Mouse (Mus musculus) small intestine, adult 2 months (tissue): ENCODE results near the gene Anxa8. TPM values are rescaled to one million over a fixed set of nuclear protein-coding genes. Genes with fewer than 3 reads are reported as not detected.

Experiments used
- H3K27ac ChIP-seq: fragments of 200-500 bp; 2 replicates; pipeline ENCODE4 v1.5.1; 2012; ENCODE audit warnings: low read depth, low read length, control low read depth, inconsistent platforms; ENCODE audit not compliant: insufficient read depth
- H3K27me3 ChIP-seq: fragments of 200-500 bp; 2 replicates; pipeline ENCODE4 v1.6.1; 2012; ENCODE audit warnings: mild to moderate bottlenecking, moderate library complexity, low read length, inconsistent platforms; ENCODE audit not compliant: control insufficient read depth, insufficient read depth
- H3K36me3 ChIP-seq: fragments of 200-500 bp; 2 replicates; pipeline ENCODE4 v1.6.1; 2012; ENCODE audit warnings: mild to moderate bottlenecking, low read length, control low read depth, inconsistent platforms; ENCODE audit not compliant: control insufficient read depth, insufficient read depth
- H3K4me1 ChIP-seq: fragments of 200-500 bp; 2 replicates; pipeline ENCODE4 v1.6.1; 2012; ENCODE audit warnings: low read length, inconsistent platforms, mixed read lengths; ENCODE audit not compliant: control insufficient read depth, insufficient read depth, insufficient read length
- H3K4me3 ChIP-seq: fragments of 200-500 bp; 2 replicates; pipeline ENCODE4 v1.5.1; 2012; ENCODE audit warnings: low read depth, mild to moderate bottlenecking, control low read depth, inconsistent platforms, low read length, moderate library complexity
- CTCF ChIP-seq: fragments of 200-500 bp; IDR thresholded peaks from 2 replicates; pipeline ENCODE4 v1.5.1; 2012; ENCODE audit warnings: low read depth, mild to moderate bottlenecking, control low read depth, inconsistent platforms, low read length, moderate library complexity, mixed read lengths; ENCODE audit not compliant: insufficient replicate concordance, insufficient read length; ENCODE audit errors: extremely low read depth
- POLR2A ChIP-seq: fragments of 200-500 bp; IDR thresholded peaks from 2 replicates; pipeline ENCODE4 v1.6.1; 2012; ENCODE audit warnings: low read depth, mild to moderate bottlenecking, control low read depth, inconsistent platforms, low read length, moderate library complexity
- WGBS: fragments of 180-500 bp; shearing (Covaris S2); methylation state at CpG from one replicate; pipeline ENCODE4 v1.1.7; 2018; 5-methylcytosine and 5-hydroxymethylcytosine counted together
- polyA plus RNA-seq: library from polyadenylated mRNA; depleted of rRNA; stranded (reverse); fragments of >200 nt; gene quantifications from 2 replicates; pipeline ENCODE4 v1.2.3, GENCODE M21; 2012

Anxa8 gene
- polyA plus RNA-seq, 1 experiment, result 0.11 TPM

DNA sequence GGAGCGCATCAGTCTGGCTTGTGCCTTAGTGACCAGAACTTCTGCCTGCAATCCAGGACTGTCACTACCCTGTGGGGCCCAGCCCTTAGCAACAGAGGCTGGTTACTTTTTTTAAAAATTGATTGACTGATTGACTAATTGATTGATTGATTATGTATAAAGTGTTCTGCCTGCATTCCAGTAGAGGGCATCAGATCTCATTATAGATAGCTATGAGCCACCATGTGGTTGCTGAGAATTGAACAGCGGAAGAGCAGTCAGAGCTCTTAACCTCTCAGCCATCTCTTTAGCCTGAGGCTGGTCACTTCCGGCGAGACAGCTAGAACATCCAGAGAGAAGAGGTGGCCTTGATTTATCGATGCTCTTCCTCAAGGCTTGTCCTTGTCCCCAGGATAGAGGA, 8.6 kb upstream of the Anxa8 start:
- no peaks in the 10 kb centered on the region for H3K27me3 ChIP-seq
- TF ChIP-seq POLR2A, result no peak
- no peak for TF ChIP-seq CTCF
- no peak overlapping the region for H3K27ac ChIP-seq
- peaks cover 3% of the 10 kb centered on the region; the same call in 1 of the 2 replicates for H3K4me1 ChIP-seq
- WGBS, result 78% methylated on average over 5 of the region's 5 CpGs
- H3K4me3 ChIP-seq, result no peak overlapping the region
- H3K36me3 ChIP-seq, result no peaks in the 10 kb centered on the region

- Histone ChIP-seq H3K27me3 (no peaks in the 10 kb centered on the region), H3K4me1 (peaks cover 3% of the 10 kb centered on the region; the same call in 1 of the 2 replicates), H3K27ac (no peak overlapping the region), H3K36me3 (no peaks in the 10 kb centered on the region), H3K4me3 (no peak overlapping the region)
- 43% methylated on average over 4 of the region's 4 CpGs for WGBS
- TF ChIP-seq CTCF (no peak), POLR2A (no peak)
Measured at GRCm38 (mm10) chr14:34078293-34078692, 7.5 kb upstream of the Anxa8 start.

DNA sequence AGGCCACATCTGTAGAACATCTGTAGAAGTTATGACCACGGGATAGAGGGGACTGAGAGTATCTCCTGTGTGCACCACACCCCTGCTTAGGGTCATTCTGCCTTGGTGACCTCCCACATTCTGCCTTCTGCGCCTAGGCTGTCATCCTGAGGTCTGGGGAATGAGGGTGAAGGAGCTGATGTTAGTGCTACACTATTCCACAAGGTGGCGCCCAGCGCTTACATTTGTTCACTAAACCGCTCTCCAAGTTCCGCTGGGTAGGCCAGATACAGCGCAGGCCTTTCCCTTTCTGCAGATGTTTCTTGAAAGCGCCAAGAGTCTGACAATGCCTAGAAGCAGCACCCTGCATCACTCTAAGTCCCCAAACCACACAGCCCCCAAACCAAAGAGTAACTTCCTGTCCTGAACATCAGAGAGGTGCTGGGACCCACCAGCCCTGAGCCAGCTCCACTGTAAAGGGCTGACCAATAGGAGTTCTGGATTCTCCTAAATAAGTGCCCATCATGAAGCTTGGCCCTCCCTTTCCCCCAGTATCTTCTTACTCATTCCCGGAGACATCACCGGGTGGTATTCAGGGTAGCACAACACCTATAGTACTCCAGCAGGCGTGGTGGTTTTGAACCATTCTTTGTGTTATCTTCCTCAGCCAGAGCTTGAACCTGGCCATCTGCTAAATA, 5.3 kb upstream of the Anxa8 start:
- Histone ChIP-seq H3K4me1 (peaks cover under 1% of the 10 kb centered on the region; the same call in 1 of the 2 replicates), H3K36me3 (no peaks in the 10 kb centered on the region), H3K27ac (no peak overlapping the region), H3K27me3 (no peaks in the 10 kb centered on the region), H3K4me3 (no peak overlapping the region)
- WGBS, result 14% methylated on average over 11 of the region's 11 CpGs
- TF ChIP-seq POLR2A (no peak), CTCF (peak; percentile 80; the same call in 1 of the 2 replicates)

DNA sequence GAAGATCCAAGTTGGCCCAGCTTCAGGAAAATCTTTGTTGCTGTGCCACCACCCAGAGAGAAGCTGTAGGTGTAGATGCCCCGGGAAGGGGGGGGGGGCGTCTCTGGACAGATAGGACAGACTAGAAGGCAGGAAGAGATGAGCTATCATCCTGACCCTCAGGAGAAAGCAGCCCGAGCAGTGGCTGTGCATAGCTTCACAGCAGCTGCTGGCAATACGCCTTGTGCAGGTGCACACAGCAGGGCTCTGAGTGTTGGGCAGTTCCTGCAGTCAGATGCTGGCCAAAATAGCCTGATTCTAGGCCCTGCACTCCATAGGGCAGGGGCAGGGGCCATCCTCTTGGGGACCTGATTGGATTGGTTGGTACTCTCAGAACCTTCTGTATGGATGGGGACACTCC, 1.0 kb downstream of the Anxa8 start:
- TF ChIP-seq CTCF (no peak), POLR2A (no peak)
- H3K36me3 ChIP-seq, result no peaks in the 10 kb centered on the region
- H3K4me3 ChIP-seq, result no peak overlapping the region
- H3K27me3 ChIP-seq, result no peaks in the 10 kb centered on the region
- 46% methylated on average over 4 of the region's 4 CpGs for WGBS
- no peaks in the 10 kb centered on the region for H3K4me1 ChIP-seq
- no peak overlapping the region for H3K27ac ChIP-seq

DNA sequence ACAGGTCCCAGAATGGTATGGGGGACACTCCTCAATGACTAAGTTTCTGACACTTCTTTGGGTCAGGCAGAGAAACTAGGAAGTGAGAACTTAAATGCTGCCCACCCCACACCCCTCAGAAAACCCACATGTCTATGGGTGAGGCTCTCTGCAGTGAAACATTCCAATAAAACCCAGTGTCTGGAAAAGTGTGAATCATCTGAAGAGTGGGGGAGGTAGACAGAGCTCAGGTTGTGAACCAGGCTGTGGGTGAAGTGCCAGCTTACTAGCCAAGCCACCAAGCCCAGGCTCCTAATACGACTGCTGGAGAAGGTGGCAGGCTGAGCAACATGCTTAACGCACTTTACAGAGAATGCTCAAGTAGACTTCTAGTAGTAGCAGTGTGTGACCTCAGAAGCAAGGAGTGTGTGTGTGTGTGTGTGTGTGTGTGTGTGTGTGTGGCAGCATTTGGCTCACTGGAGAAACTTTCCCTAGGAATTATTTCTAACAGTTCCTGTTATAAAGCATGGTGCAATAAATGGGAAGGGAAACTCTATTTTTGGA, 2.1 kb downstream of the Anxa8 start:
- 82% methylated on average over 2 of the region's 2 CpGs for WGBS
- Histone ChIP-seq H3K36me3 (no peaks in the 10 kb centered on the region), H3K4me3 (no peak overlapping the region), H3K27me3 (no peaks in the 10 kb centered on the region), H3K27ac (no peak overlapping the region), H3K4me1 (no peaks in the 10 kb centered on the region)
- TF ChIP-seq POLR2A (no peak), CTCF (no peak)

- Histone ChIP-seq H3K27me3 (no peaks in the 10 kb centered on the region), H3K4me1 (no peaks in the 10 kb centered on the region), H3K4me3 (no peak overlapping the region), H3K27ac (no peak overlapping the region), H3K36me3 (no peaks in the 10 kb centered on the region)
- TF ChIP-seq CTCF (no peak), POLR2A (no peak)
- WGBS, result 73% methylated on average over 8 of the region's 8 CpGs
Measured at GRCm38 (mm10) chr14:34089796-34090195, 4.0 kb downstream of the Anxa8 start.

GRCm38 (mm10) chr14:34091475-34091874, 5.7 kb downstream of the Anxa8 start:
- Histone ChIP-seq H3K36me3 (no peaks in the 10 kb centered on the region), H3K4me3 (no peak overlapping the region), H3K27ac (no peak overlapping the region), H3K27me3 (no peaks in the 10 kb centered on the region), H3K4me1 (no peaks in the 10 kb centered on the region)
- TF ChIP-seq POLR2A, result no peak
- no peak for TF ChIP-seq CTCF
- WGBS, result 72% methylated on average over 5 of the region's 5 CpGs
